Mouse (Mus musculus) embryo, embryonic 9.5 days (tissue): ENCODE data around the gene Grip1.

Experiments
- DNase-seq: peaks from one replicate; pipeline ENCODE4 v3.0.0-alpha.2; 2017; ENCODE audit errors: extremely low spot score

Grip1 gene

DNA sequence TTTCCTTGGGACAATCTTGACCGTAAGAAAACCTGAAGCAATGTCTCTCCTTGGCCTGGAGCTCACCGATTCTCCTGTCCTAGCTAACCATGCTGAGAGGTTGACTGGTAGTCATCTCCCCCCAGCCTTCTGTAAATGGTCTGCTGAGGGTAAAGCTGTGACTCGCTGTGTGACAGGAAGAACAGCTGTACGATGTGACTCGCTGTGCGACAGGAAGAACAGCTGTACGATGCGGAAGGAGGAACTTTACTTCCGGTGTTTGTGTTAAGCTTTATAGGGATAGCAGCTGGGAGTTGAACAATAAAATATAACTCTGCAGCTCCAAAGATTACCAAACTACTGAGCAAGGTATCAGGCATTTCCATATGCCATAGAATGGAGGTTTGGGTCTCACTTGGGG, 119.5 kb downstream of the Grip1 start:
- no peak for DNase-seq

DNA sequence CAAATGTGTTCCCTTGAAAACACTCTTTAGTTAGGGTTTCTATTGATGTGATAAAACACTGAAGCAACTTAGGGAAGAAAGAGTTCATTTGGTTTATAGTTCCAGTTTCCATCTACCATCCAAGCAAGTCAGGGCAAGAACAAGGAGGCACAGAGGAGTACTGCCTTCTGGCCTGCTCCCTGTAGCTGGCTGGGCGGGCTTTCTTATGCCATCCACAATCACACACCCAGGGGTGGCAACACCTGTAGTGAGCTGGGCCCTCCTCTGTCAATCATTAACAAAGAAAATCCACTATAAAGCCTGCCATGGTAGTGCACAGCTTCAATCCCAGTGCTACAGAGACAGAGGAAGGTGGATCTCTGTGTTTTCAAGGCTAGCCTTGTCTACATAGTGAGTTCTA, 122.2 kb downstream of the Grip1 start:
- no peak for DNase-seq

DNA sequence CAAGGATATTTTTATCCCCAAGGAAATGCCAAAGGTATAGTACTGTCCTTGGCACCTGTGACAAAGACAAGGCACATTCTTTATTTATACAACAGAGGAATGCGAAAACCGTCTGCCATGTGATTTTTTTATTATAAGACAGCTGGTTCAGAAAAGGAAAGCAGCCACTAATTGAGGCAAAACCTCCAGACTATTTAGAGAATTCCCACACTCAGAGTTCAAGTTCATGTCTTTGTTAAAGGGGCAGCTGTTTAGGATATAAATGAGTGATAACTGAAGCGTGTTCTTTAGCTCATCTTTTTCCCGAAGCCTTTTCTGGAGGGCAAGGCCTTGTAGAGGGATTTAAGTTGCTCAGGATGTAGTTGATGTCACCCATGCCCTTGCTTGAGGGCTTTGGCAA, 126.4 kb downstream of the Grip1 start:
- DNase-seq, result no peak

DNA sequence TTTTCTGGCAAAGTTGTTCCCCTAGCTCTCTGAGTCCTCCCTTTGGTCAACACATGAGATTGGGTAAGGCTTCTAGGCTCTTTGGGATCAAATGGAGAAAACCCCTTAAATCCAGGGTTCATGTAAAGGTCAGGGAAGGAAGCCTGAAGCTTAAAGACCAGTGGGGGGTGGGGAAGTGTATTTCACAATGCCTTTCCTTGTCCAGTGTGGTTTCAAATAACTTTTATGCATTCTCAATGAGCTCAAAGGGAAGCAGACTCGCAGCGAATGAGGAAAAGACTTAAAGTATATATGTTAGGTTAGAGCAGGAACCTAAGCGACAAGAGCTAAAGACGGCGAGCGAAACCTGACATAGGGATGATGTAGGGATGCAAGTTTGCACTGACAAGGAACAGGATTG, 131.0 kb downstream of the Grip1 start:
- peak; percentile 14 for DNase-seq

DNA sequence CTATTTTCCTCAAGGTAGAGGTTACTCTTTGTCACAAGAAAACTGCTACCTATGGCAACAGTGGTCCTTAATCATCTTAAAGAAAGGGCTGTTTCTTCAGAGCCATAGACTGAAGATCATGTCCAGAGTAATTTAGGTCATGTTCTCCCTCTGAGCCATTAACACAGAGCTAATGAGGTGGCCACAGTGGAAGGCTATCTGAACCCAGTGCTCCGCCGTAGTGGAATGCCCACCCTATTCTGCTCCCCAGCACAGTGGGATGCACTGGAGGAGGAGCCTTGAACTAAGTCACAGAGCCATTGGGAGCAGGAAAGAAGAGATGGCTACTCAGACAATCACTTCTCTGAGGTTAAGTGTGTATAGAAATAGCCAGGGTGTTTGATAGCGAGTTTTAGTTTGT, 133.3 kb downstream of the Grip1 start:
- DNase-seq, result no peak

DNA sequence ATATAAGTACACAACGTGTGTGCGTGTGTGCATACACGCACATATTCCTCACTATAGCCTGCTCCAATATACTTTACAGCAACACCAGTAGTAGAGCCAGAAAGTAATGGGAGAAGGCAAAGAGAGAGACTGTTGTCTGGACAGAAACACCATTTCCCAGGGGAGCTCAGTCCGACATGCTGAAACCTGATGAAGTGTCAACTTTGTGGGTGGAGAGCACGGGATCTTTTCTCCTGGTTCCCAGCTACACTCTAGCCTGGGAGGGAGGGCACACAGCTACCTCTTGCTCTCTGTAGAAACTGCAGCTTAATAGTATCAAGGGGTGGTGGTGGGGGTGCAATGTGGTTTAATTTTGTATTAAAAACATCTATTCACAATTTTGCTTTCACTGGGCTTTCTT, 143.2 kb downstream of the Grip1 start:
- no peak for DNase-seq

DNA sequence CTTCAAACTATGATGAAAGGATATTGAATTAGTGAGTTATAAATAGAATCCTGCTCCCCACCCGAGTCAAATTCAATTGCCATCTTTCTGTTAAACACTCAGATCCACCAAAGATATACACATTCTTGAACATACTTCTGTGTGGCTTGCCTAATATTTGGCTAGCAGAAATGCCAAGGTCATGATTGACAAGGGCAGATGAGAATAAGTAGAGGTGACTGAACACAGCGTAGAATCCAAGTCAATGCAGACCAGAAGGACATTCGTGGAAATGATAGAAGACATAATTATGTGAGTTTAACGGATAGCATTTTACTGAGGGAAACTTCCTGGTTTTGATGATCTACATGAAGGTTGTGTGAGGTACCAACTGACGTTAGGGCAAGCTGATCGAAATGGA, 153.9 kb downstream of the Grip1 start:
- DNase-seq, result no peak

DNA sequence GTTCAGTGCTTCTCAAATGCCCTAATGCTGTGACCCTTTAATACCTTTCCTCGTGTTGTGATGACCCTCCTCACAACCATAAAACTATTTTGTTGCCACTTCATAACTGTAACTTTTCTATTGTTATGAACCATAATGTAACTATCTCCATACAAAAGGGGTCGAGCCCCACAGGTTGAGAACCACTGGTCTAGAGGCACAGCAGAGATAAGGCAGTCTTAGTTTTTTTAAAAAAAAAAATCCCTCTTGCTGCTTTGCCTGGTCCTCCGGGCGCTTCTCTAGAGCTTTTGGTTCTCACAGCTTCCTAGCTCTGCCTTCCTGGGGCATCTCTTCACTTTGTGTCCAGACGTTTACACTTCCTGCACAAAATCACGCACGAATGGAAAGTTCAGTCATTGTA, 155.4 kb downstream of the Grip1 start:
- no peak for DNase-seq

DNA sequence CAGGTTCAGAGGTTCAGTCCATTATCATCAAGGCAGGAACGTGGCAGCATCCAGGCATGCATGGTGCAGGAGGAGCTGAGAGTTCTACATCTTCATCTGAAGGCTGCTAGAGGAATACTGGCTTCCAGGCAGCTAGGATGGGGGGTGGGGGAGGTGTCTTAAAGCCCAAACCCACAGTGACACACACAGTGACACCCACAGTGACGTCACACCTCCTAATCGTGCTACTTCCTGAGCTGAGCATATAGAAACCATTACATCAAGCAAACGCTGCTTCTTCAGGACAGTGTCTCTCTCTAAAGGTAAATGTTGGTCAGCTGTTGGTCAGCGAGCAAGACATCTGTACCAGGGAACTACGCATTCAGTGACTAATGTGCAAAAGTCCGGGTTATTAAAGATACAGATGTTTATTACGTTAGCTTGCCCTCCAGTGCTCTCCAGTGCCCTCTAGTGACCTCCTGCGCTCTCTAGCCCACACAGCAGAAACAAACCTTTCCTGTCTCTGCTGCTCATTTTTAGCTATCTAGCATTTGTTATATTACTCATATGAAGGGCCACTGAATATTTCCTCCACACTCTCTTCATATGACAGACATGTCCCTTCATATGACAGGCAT, 156.8 kb downstream of the Grip1 start:
- DNase-seq, result no peak

DNA sequence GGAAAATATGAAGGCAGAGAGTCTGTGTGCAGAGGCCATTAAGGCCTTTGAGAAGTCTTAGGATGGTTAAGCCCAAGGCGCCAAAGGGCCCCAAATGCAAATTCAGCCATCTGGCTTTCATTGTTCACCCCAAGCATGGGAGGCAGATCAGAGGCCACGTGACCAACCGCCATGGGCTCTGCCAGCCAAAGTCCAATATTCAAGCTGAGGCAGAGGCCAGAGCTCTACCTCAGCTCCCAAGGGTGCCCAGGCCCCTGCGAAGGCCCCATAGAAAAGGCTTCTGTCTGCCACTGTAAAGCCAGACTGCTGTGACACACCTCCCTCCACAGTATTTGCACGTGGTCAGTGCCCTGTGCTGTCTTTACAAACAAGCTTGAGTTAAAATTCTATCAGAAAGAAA, 158.4 kb downstream of the Grip1 start:
- DNase-seq, result no peak

DNA sequence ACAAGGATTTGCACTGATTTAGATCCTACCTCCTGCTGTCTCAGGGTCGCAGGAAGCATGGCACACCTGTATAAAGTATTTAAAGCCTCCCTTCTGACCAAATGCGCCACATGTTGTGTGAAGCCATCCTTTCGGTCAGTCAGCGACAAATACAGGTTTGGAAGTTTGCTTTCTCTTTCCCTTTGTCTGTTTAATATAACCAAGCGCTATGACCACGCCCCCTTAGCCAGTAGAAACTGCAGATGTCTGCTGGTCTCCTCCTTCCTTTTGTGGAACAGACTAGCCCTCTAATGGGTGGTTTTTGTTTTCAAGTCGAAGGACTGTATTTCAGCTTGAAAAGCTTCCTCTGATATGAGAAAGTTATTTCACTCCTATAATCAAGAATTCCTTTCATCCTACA, 161.1 kb downstream of the Grip1 start:
- DNase-seq, result no peak

DNA sequence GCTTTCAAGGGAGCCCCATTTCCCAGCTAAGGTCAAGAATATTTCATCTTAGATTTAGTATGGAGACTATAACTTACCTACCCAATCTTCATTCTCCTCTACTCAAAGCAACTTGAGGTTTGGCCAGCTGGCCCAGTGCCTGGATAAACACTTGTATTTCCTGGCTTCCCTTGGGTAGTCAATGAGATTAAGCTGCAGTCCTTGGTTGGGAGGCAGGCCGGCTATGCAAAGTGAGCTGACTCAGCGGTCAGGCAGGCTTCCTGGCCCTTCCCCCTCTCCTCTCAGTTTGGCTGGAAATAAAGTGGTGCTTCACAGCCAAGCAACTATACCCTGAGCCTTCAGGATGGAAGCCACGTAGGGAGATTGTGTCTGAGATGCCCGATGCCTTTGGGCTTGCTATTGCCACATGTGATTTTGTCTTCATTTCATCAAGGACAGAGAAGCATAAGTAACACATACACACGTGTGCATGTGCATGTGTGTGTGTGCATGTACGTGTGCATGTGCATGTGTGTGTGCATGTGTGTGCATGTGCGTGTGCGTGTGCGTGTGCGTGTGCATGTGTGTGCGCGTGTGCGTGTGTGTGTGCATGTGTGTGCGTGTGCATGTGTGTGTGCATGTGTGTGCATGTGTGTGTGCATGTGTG, 161.7 kb downstream of the Grip1 start:
- DNase-seq, result peak; percentile 38

DNA sequence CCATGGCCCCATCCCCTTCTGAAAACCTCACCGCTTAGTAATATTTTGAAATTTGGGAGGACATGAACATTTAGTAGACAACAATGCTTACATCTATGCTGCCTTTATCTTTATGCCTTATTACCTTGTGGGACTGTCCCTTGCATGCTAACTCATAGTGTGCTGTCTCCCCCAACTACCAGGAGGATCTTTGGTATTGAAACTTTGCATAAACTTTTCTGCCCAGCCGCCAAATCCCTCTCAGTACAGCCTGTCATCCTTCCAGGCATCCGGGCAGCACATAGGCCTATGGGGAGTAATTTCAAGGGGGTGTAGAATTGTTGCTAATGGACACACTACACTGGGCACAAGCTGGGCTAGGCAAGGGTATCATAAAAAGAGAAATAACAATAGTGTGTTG, 162.4 kb downstream of the Grip1 start:
- no peak for DNase-seq

DNA sequence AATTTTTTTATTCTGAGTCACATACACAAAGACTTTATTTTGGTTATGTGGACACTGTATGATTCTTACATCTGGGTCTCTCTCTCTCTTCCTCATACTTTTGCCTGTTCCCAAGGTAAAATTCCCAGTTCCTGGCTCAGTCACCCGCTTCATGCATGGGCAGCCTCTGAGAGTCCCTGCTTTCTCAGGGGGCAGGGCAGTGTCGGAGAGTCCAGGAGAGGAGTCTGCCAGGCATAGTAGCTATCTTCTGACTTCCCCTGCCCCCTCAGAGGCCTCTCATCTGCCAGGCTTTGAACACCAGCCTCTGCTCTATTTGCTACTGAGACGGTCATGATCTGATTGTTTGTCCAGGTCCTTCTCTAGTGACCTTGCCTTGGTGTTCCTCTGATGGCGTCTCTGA, 175.0 kb downstream of the Grip1 start:
- DNase-seq, result no peak

DNA sequence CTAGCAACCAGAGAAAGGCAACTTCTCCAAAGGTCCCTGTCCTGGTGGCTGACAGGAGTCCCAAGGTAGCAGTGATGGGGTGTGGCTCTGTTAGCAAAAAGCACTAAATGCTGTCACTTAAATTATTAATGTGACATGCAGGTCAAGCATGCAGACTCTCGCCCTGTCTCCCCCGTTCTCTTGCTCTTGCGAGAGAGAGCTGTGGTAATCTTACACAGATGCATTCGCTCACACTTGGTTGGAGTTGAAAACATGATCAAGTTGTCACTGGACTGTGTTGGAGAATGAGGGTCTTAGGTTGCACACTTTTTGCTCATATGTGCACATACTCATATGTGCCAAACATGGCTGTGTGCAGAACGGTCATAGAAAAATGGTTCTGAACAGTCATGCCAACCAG, 176.8 kb downstream of the Grip1 start:
- DNase-seq, result no peak

DNA sequence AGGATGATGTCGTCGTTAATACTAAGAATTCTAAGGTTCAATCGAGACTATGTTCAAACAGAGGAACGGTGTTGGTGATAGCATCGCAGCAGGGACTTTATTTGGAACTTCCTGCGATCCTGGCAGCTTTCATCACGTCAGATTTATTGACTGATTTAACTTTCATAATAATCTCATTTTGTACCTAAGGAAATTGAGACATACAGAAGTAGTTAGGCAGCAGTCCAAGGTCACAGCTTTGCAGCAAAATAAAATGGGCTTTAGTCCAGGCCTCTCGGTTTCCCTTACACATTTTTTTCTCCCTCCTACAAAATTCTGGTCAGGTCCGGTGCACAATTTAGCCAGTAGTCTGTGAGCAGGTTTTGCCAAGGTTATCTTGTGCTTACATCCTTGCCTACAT, 178.3 kb downstream of the Grip1 start:
- no peak for DNase-seq

DNA sequence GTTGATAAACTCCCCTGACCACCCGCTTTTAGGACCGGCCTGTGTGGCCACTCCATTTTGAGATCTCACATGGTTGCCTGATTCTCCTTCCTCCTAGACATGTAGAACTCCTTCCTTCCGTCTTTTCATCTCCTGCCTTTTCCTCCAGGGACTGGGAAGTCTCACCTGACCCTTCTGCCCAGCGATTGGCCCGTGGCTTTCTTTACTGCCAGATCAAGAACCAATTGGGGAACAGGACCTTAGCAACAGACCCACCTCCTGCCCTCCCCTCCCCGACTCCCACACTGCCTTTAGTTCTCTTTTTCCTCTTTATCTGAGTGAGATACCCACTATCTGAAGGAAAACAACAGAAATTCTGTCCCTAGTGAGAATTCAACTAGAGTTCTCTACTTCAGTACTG, 180.9 kb downstream of the Grip1 start:
- no peak for DNase-seq

DNA sequence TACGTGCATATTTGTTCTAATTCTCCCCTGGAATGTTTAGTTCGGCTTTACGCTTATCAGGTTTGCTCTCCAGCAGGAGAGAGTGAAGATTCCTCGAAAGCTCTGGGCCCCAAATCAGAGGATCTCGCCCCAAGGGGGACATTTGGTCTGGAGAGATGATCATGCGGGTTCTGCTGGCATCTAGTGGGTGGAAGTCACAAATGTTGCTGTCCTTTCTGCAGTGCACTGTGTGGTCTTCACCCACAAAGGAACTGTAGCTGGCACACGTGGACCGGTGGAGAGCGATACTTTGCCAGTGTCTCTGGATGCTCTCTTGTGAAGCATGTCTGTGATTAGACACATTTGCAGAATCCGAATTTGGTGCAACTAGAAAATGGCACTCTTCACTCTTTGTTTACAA, 186.9 kb downstream of the Grip1 start:
- DNase-seq, result no peak

DNA sequence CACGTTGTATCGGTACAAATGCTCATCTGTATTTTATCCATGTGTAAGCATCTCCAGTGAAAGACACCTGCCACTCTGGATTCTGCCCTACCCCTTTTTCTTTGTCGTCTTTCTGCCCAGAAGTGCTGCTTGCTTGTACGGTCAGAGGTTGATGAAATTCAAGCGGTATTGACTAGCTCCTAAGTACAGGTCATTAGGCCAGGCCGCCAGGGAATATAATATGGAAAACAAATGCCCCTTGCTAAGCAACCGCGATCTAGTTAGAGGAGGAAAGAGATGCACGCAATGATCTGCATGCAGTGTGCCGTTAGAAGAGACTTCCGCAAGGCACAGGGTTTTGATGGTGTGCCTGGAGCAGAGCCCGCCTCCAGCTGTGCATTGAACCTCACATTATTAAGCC, 187.4 kb downstream of the Grip1 start:
- no peak for DNase-seq

DNA sequence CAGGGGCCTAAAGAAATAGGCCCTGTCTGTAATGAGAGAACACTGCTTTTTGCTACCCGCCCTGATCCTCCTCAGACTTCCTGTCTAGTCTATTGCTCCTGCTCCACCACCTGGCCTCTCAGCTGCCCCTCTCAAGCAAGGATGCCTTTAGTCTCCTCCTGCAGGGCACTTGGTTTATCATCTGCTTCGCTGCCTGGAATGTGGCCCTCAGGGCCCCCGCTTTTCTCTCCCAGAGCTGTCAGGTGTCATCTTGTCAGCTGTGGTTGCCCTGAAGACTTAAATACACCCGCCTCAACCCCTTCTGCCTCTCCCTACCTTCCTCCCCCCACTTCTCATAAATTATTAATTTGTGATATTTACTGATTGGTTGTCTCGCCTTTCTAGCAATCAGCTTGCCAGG, 190.7 kb downstream of the Grip1 start:
- DNase-seq, result peak; percentile 22

DNA sequence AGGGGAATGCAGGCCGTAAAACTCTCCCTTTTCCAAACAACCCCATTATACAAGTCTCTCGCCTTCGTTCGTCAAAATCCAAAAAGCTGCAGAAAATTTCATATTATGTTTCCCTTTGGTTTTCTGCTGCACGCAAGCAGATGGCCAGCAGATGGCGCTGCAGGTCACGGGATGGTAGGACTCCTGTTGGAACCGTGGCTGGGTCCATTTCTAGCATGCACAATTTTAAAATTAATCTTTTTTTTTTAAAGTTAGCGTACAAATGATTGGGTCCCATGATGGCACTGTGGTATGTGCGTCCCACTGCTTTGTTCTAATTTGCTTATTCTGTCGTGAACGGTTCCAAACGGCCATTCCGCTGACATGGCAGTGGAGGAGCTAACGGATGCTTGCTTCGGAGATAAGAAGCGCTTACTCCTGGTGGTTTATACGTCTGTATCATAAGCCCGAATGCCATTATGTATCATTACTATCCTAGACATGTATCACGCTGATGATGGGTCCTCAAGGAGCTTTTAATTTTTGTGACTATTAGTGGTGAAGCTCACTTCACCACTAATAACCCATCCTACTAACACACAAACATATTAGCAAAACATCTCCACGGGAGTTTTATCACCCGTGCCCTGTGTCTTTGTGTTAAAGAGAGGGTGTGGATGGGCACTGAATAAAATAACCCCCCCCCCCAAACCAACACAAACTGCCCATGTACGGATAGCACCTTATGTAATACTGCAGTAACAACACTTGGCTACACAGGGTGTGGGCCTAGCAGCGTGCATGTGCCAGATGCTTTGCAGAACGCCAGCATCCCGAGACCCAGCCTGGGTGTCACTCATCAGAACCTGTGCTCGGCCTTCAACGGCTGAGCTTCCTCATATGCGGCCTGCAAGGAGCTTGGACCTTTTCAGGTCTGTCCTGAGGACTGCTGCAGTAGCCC, 193.1 kb downstream of the Grip1 start:
- DNase-seq, result peak; percentile 49

DNA sequence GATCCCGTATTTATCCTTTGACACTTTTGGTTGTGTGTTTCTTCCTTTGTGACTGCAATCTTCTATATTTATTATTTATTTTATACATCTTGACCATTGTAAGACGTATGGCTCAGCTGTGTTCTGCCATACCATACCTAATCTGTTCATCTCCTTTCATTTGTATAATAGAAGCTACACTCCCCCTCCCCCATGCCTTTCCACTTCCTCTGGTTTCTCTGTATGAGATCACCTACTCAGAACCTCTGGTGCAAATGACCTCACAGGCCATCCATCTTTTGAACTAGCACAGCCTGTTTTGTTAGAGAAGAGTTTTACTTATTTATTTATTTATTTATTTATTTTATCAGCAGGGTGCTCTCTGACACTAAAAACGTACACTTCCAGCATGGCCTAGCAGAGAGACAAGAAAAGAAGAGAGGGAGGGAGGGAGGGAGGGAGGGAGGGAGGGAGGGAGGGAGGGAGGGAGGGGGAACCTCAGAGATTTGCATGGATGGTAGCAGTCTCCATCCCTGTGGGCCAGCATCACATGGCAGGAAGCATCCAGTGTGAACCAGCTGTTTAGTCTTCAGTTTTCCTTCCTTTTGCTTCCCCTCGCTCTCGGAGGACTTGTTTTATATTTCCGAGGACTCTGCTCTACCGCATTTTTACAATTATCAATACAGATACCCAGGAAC, 207.2 kb downstream of the Grip1 start:
- no peak for DNase-seq
